Mouse (Mus musculus) MEL (cell line): ENCODE measurements around the gene Sec22b. TPM values are rescaled to one million over a fixed set of nuclear protein-coding genes. Genes with fewer than 3 reads are reported as not detected.

Experiments
- DNase-seq: peaks from one replicate; pipeline ENCODE4 v3.0.0; 2011; ENCODE audit warnings: low read depth, low spot score
- H3K27ac ChIP-seq: 2 replicates; pipeline ENCODE4 v1.5.1; 2012; ENCODE audit warnings: low read depth, mild to moderate bottlenecking, control low read depth, low read length, moderate library complexity; ENCODE audit not compliant: control insufficient read depth
- H3K27me3 ChIP-seq, 2 experiments: fragments of 150-350 bp in 1 of 2; sonication (generic) in 1 of 2; 2 replicates each; pipeline ENCODE4 v1.6.1; 2012; ENCODE audit warnings: low read length in 2 of 2, mild to moderate bottlenecking in 2 of 2, improper control_type of control experiment in 1 of 2, moderate library complexity in 1 of 2; ENCODE audit not compliant: insufficient read depth in 2 of 2, control insufficient read depth in 1 of 2
- H3K36me3 ChIP-seq, 2 experiments: 2 replicates each; pipeline ENCODE4 v1.6.1; 2012 to 2014; ENCODE audit warnings: low read length in 2 of 2, improper control_type of control experiment in 1 of 2, inconsistent platforms in 1 of 2, mild to moderate bottlenecking in 1 of 2; ENCODE audit not compliant: insufficient read depth in 2 of 2, control insufficient read depth in 1 of 2
- H3K4me1 ChIP-seq, 2 experiments: fragments of 150-350 bp in 1 of 2; sonication (generic) in 1 of 2; 2 replicates each; pipeline ENCODE4 v1.6.1; 2012; ENCODE audit warnings: low read length in 2 of 2, improper control_type of control experiment in 1 of 2, mild to moderate bottlenecking in 1 of 2; ENCODE audit not compliant: insufficient read depth in 2 of 2, control insufficient read depth in 1 of 2
- H3K4me3 ChIP-seq, 2 experiments: fragments of 150-350 bp in 1 of 2; sonication (generic) in 1 of 2; 2 replicates each; pipeline ENCODE4 v1.5.1; 2012; ENCODE audit warnings: low read depth in 2 of 2, low read length in 2 of 2, mild to moderate bottlenecking in 2 of 2, moderate library complexity in 2 of 2, control low read depth in 1 of 2, improper control_type of control experiment in 1 of 2; ENCODE audit not compliant: control insufficient read depth in 1 of 2, insufficient read depth in 1 of 2
- H3K79me2 ChIP-seq: 2 replicates; pipeline ENCODE4 v1.6.1; 2012; ENCODE audit warnings: mild to moderate bottlenecking, low read length, moderate library complexity; ENCODE audit not compliant: control insufficient read depth, poor library complexity, insufficient read depth
- H3K9ac ChIP-seq: 2 replicates; pipeline ENCODE4 v1.6.1; 2012; ENCODE audit warnings: low read depth, mild to moderate bottlenecking, control low read depth, low read length, moderate library complexity; ENCODE audit not compliant: control insufficient read depth, poor library complexity, severe bottlenecking
- H3K9me3 ChIP-seq: fragments of 150-350 bp; sonication (generic); replicated peaks from 2 replicates; pipeline ENCODE4 v1.6.1; 2012; ENCODE audit warnings: mild to moderate bottlenecking, low read length, improper control_type of control experiment, moderate library complexity; ENCODE audit not compliant: insufficient read depth
- BHLHE40 ChIP-seq: IDR thresholded peaks from 2 replicates; pipeline ENCODE4 v1.6.1; 2012; ENCODE audit warnings: low read depth, mild to moderate bottlenecking, inconsistent platforms, low read length, improper control_type of control experiment, borderline replicate concordance
- CHD2 ChIP-seq: IDR thresholded peaks from 2 replicates; pipeline ENCODE4 v1.6.1; 2011; ENCODE audit warnings: low read length, improper control_type of control experiment
- CTCF ChIP-seq, 3 experiments: IDR thresholded peaks in 2 of 3; conservative IDR thresholded peaks in 1 of 3; 2 replicates each; pipeline ENCODE4 v1.5.1; 2011 to 2012; ENCODE audit warnings: low read length in 3 of 3, low read depth in 2 of 3, mild to moderate bottlenecking in 2 of 3, improper control_type of control experiment in 1 of 3, inconsistent platforms in 1 of 3, mixed read lengths in 1 of 3, moderate library complexity in 1 of 3; ENCODE audit not compliant: control insufficient read depth in 1 of 3, insufficient read depth in 1 of 3, poor library complexity in 1 of 3, severe bottlenecking in 1 of 3
- EP300 ChIP-seq, 2 experiments: IDR thresholded peaks; 2 replicates each; pipeline ENCODE4 v1.6.1; 2011; ENCODE audit warnings: improper control_type of control experiment in 2 of 2, low read length in 2 of 2, low read depth in 1 of 2, mild to moderate bottlenecking in 1 of 2
- ETS1 ChIP-seq: IDR thresholded peaks from 2 replicates; pipeline ENCODE4 v1.6.1; 2012; ENCODE audit warnings: low read depth, mild to moderate bottlenecking, inconsistent platforms, low read length, improper control_type of control experiment, moderate library complexity
- GABPA ChIP-seq: IDR thresholded peaks from 2 replicates; pipeline ENCODE4 v1.6.1; 2012; ENCODE audit warnings: low read depth, mild to moderate bottlenecking, inconsistent platforms, low read length, improper control_type of control experiment, moderate library complexity
- KAT2A ChIP-seq: conservative IDR thresholded peaks from 2 replicates; pipeline ENCODE4 v1.6.1; 2012; ENCODE audit warnings: low read depth, low read length, improper control_type of control experiment, inconsistent platforms
- MAFK ChIP-seq: IDR thresholded peaks from 2 replicates; pipeline ENCODE4 v1.6.1; 2011; ENCODE audit warnings: low read depth, mild to moderate bottlenecking, low read length, improper control_type of control experiment, borderline replicate concordance
- MAZ ChIP-seq: IDR thresholded peaks from 2 replicates; pipeline ENCODE4 v1.6.1; 2012; ENCODE audit warnings: low read depth, mild to moderate bottlenecking, inconsistent platforms, low read length, improper control_type of control experiment
- MEF2A ChIP-seq: IDR thresholded peaks from 2 replicates; pipeline ENCODE4 v1.6.1; 2014; ENCODE audit warnings: low read depth, mild to moderate bottlenecking, inconsistent platforms, low read length, improper control_type of control experiment; ENCODE audit not compliant: poor library complexity, insufficient replicate concordance, severe bottlenecking; ENCODE audit errors: extremely low read depth
- MYC ChIP-seq: IDR thresholded peaks from 2 replicates; pipeline ENCODE4 v1.6.1; 2011; ENCODE audit warnings: low read depth, mild to moderate bottlenecking, low read length, improper control_type of control experiment, moderate library complexity
- POLR2AphosphoS5 ChIP-seq: IDR thresholded peaks from 2 replicates; pipeline ENCODE4 v1.6.1; 2012; ENCODE audit warnings: low read depth, borderline replicate concordance, mild to moderate bottlenecking, inconsistent platforms, low read length, moderate library complexity, mixed read lengths
- RAD21 ChIP-seq: IDR thresholded peaks from 2 replicates; pipeline ENCODE4 v1.6.1; 2011; ENCODE audit warnings: mild to moderate bottlenecking, low read depth, low read length, improper control_type of control experiment
- SIN3A ChIP-seq: IDR thresholded peaks from 2 replicates; pipeline ENCODE4 v1.6.1; 2012; ENCODE audit warnings: low read length, improper control_type of control experiment, inconsistent platforms
- SMC3 ChIP-seq: IDR thresholded peaks from 2 replicates; pipeline ENCODE4 v1.6.1; 2011; ENCODE audit warnings: low read depth, low read length, improper control_type of control experiment
- TCF12 ChIP-seq: IDR thresholded peaks from 2 replicates; pipeline ENCODE4 v1.6.1; 2014; ENCODE audit warnings: low read depth, mild to moderate bottlenecking, inconsistent platforms, low read length, improper control_type of control experiment, moderate library complexity
- UBTF ChIP-seq: IDR thresholded peaks from 2 replicates; pipeline ENCODE4 v1.6.1; 2012; ENCODE audit warnings: low read depth, mild to moderate bottlenecking, inconsistent platforms, low read length, improper control_type of control experiment, moderate library complexity, borderline replicate concordance; ENCODE audit not compliant: insufficient read depth
- USF1 ChIP-seq: IDR thresholded peaks from 2 replicates; pipeline ENCODE4 v1.6.1; 2014; ENCODE audit warnings: low read depth, mild to moderate bottlenecking, inconsistent platforms, low read length, improper control_type of control experiment, moderate library complexity
- USF2 ChIP-seq, 2 experiments: IDR thresholded peaks; 2 replicates each; pipeline ENCODE4 v1.6.1; 2011 to 2012; ENCODE audit warnings: improper control_type of control experiment in 2 of 2, low read length in 2 of 2, borderline replicate concordance in 1 of 2, inconsistent platforms in 1 of 2, low read depth in 1 of 2, mild to moderate bottlenecking in 1 of 2; ENCODE audit not compliant: insufficient read depth in 1 of 2
- ZC3H11A ChIP-seq: IDR thresholded peaks from 2 replicates; pipeline ENCODE4 v1.6.1; 2012; ENCODE audit warnings: low read depth, mild to moderate bottlenecking, inconsistent platforms, low read length, improper control_type of control experiment
- ZMIZ1 ChIP-seq: IDR thresholded peaks from 2 replicates; pipeline ENCODE4 v1.6.1; 2012; ENCODE audit warnings: low read depth, mild to moderate bottlenecking, inconsistent platforms, low read length, improper control_type of control experiment, moderate library complexity
- ZNF384 ChIP-seq: IDR thresholded peaks from 2 replicates; pipeline ENCODE4 v1.6.1; 2012; ENCODE audit warnings: low read depth, mild to moderate bottlenecking, inconsistent platforms, low read length, improper control_type of control experiment
- polyA plus RNA-seq, 2 experiments: library from polyadenylated mRNA; stranded (reverse) in 1 of 2; unstranded in 1 of 2; fragments of >175 nt in 1 of 2; fragments of >200 nt in 1 of 2; gene quantifications; 2 replicates each; pipeline versions ENCODE4 v1.2.1 to v1.2.4; 2012; ENCODE audit warnings: low replicate concordance in 2 of 2, low read depth in 1 of 2; ENCODE audit not compliant: insufficient read length in 2 of 2, insufficient read depth in 1 of 2, missing spikeins in 1 of 2
- total RNA-seq: library from RNA; depleted of rRNA; stranded (reverse); fragments of 300-350 nt; gene quantifications from 2 replicates; pipeline ENCODE4 v1.2.3, GENCODE M21; 2012

Gene Sec22b
- total and polyA plus RNA-seq, 3 experiments, result 36.8 to 43.3 TPM; not detected in 1

GRCm38 (mm10) chr3:97934331-97935300 lies 33.6 kb downstream of the Sec22b start:
- Histone ChIP-seq H3K4me1 (peaks cover 28 to 60% of the 10 kb centered on the region in 2 experiments), H3K9me3 (no peaks in the 10 kb centered on the region), H3K27ac (peak overlapping the region; percentile 55), H3K9ac (no peak overlapping the region), H3K79me2 (peaks cover 2% of the 10 kb centered on the region; the same call in 1 of the 2 replicates), H3K36me3 (peaks cover 0 to 40% of the 10 kb centered on the region in 2 experiments; a peak in 2 of 4 replicates), H3K4me3 (no peak overlapping the region), H3K27me3 (no peaks in the 10 kb centered on the region)
- TF ChIP-seq USF1, result no peak
- TF ChIP-seq MEF2A, result no peak
- TF ChIP-seq BHLHE40, result no peak
- no peak for TF ChIP-seq CHD2
- peak; percentile 28; the same call in 1 of the 2 replicates for TF ChIP-seq MYC
- TF ChIP-seq USF2 (IDR thresholded peaks at IDR 0.05; ENCODE audit: borderline replicate concordance in 1 of 2, insufficient read depth in 1 of 2, low read depth in 1 of 2, low read length in 2 of 2), result no peak
- peak; percentile 25 to 40; a peak in 2 of 4 replicates for TF ChIP-seq EP300 (IDR thresholded peaks at IDR 0.05; ENCODE audit: low read depth in 1 of 2, low read length in 2 of 2)
- no peak for TF ChIP-seq MAZ
- TF ChIP-seq TCF12, result no peak
- no peak for TF ChIP-seq UBTF
- no peak for TF ChIP-seq ZC3H11A
- peak; percentile 20; the same call in 1 of the 2 replicates for TF ChIP-seq SMC3
- TF ChIP-seq MAFK, result peak; percentile 91
- TF ChIP-seq RAD21, result no peak
- TF ChIP-seq ZNF384, result peak; percentile 98
- TF ChIP-seq KAT2A, result no peak
- TF ChIP-seq ETS1, result peak; percentile 30; the same call in 1 of the 2 replicates
- no peak for TF ChIP-seq POLR2AphosphoS5
- TF ChIP-seq ZMIZ1, result no peak
- 0 out of 2 replicates have a peak, but pooled peaks have one; percentile 13 for TF ChIP-seq GABPA
- no peak for TF ChIP-seq SIN3A
- TF ChIP-seq CTCF (IDR thresholded peaks at IDR 0.05 in 2 of 3, conservative IDR thresholded peaks at IDR 0.05 in 1 of 3; ENCODE audit: control insufficient read depth in 1 of 3, insufficient read depth in 1 of 3, low read depth in 2 of 3, low read length in 3 of 3, poor library complexity in 1 of 3, severe bottlenecking in 1 of 3), result peak in 1 of 3 experiments; percentile 1; a peak in 1 of 6 replicates
- DNase-seq, result peak; percentile 65
